Mouse (Mus musculus): Measurements from ENCODE around the gene Vamp1.

- no peak for TF ChIP-seq POLR2A (IDR thresholded peaks at IDR 0.05; ENCODE audit: extremely low read depth, insufficient read depth, low read length)
- peak; percentile 48 for TF ChIP-seq CTCF (IDR thresholded peaks at IDR 0.05; ENCODE audit: extremely low read depth, insufficient read depth, low read length)
These were observed 10.3 kb downstream of the Vamp1 start for GRCm38 (mm10) chr6:125225518-125226115.
